Mouse (Mus musculus): ENCODE measurements at regions not wholly inside any gene's neighbourhood (a gene's known extent, or its start where the extent isn't known, plus 50 kb on each side); places are given as distances from the start of the nearest gene placed in this dataset.

- Histone ChIP-seq H3K27me3 (ENCODE audit: control insufficient read depth, insufficient read depth, low read length) (no peaks in the 10 kb centered on the region), H3K36me3 (ENCODE audit: control insufficient read depth, insufficient read depth, low read length) (no peaks in the 10 kb centered on the region), H3K4me2 (no peak overlapping the region), H3K9ac (ENCODE audit: low read depth, low read length) (no peak overlapping the region), H3K4me1 (ENCODE audit: control insufficient read depth, insufficient read depth, low read length) (peaks cover 22% of the 10 kb centered on the region), H3K4me3 (ENCODE audit: low read depth, low read length) (no peak overlapping the region), H3K27ac (ENCODE audit: low read depth, low read length) (no peak overlapping the region), H3K9me3 (replicated peaks; ENCODE audit: control insufficient read depth, low read length) (no peaks in the 10 kb centered on the region)
- 32% methylated on average over 2 of the region's 2 CpGs for WGBS (ENCODE audit: insufficient replicate concordance)
- ATAC-seq (replicated peaks; ENCODE audit: insufficient number of reproducible peaks, low FRiP score, low TSS enrichment): no peak
Measured at GRCm38 (mm10) chr14:114955572-114955971, 136.4 kb upstream of the Gpc5 start.

- no peaks in the 10 kb centered on the region for H3K9me3 ChIP-seq (replicated peaks; ENCODE audit: control insufficient read depth, low read length)
- WGBS (ENCODE audit: insufficient replicate concordance): 7% methylated on average over 5 of the region's 5 CpGs
- H3K36me3 ChIP-seq (ENCODE audit: control insufficient read depth, insufficient read depth, low read length): no peaks in the 10 kb centered on the region
- peaks cover 10% of the 10 kb centered on the region; the same call in 1 of the 2 replicates for H3K4me1 ChIP-seq (ENCODE audit: control insufficient read depth, insufficient read depth, low read length)
- peak overlapping the region; percentile 3; the same call in 1 of the 2 replicates for H3K4me2 ChIP-seq
- no peak for ATAC-seq (replicated peaks; ENCODE audit: insufficient number of reproducible peaks, low FRiP score, low TSS enrichment)
- H3K27me3 ChIP-seq (ENCODE audit: control insufficient read depth, insufficient read depth, low read length): no peaks in the 10 kb centered on the region
- no peak overlapping the region for H3K4me3 ChIP-seq (ENCODE audit: low read depth, low read length)
- H3K27ac ChIP-seq (ENCODE audit: low read depth, low read length): no peak overlapping the region
- H3K9ac ChIP-seq (ENCODE audit: low read depth, low read length): no peak overlapping the region
Measured at GRCm38 (mm10) chr14:114960273-114960672, 131.7 kb upstream of the Gpc5 start.

- Histone ChIP-seq H3K9ac (ENCODE audit: low read depth, low read length) (no peak overlapping the region), H3K4me2 (no peak overlapping the region), H3K27ac (ENCODE audit: low read depth, low read length) (no peak overlapping the region), H3K4me3 (ENCODE audit: low read depth, low read length) (no peak overlapping the region), H3K4me1 (ENCODE audit: control insufficient read depth, insufficient read depth, low read length) (no peaks in the 10 kb centered on the region), H3K27me3 (ENCODE audit: control insufficient read depth, insufficient read depth, low read length) (no peaks in the 10 kb centered on the region), H3K9me3 (replicated peaks; ENCODE audit: control insufficient read depth, low read length) (no peaks in the 10 kb centered on the region), H3K36me3 (ENCODE audit: control insufficient read depth, insufficient read depth, low read length) (no peaks in the 10 kb centered on the region)
- ATAC-seq (replicated peaks; ENCODE audit: insufficient number of reproducible peaks, low FRiP score, low TSS enrichment): no peak
- WGBS (ENCODE audit: insufficient replicate concordance): 81% methylated on average over 3 of the region's 3 CpGs
Measured at GRCm38 (mm10) chr14:114965941-114966340, 126.1 kb upstream of the Gpc5 start.

GRCm38 (mm10) chr14:114969020-114969419, 123.0 kb upstream of the Gpc5 start:
- H3K9ac ChIP-seq (ENCODE audit: low read depth, low read length): no peak overlapping the region
- no peaks in the 10 kb centered on the region for H3K36me3 ChIP-seq (ENCODE audit: control insufficient read depth, insufficient read depth, low read length)
- no peaks in the 10 kb centered on the region for H3K27me3 ChIP-seq (ENCODE audit: control insufficient read depth, insufficient read depth, low read length)
- H3K27ac ChIP-seq (ENCODE audit: low read depth, low read length): no peak overlapping the region
- ATAC-seq (replicated peaks; ENCODE audit: insufficient number of reproducible peaks, low FRiP score, low TSS enrichment): no peak
- H3K9me3 ChIP-seq (replicated peaks; ENCODE audit: control insufficient read depth, low read length): no peaks in the 10 kb centered on the region
- H3K4me2 ChIP-seq: no peak overlapping the region
- WGBS (ENCODE audit: insufficient replicate concordance): 88% methylated on average over 3 of the region's 3 CpGs
- H3K4me3 ChIP-seq (ENCODE audit: low read depth, low read length): no peak overlapping the region
- H3K4me1 ChIP-seq (ENCODE audit: control insufficient read depth, insufficient read depth, low read length): no peaks in the 10 kb centered on the region

GRCm38 (mm10) chr14:114981120-114981519, 110.9 kb upstream of the Gpc5 start:
- 78% methylated on average over 3 of the region's 3 CpGs for WGBS (ENCODE audit: insufficient replicate concordance)
- H3K4me3 ChIP-seq (ENCODE audit: low read depth, low read length): no peak overlapping the region
- ATAC-seq (replicated peaks; ENCODE audit: insufficient number of reproducible peaks, low FRiP score, low TSS enrichment): no peak
- no peaks in the 10 kb centered on the region for H3K27me3 ChIP-seq (ENCODE audit: control insufficient read depth, insufficient read depth, low read length)
- H3K9ac ChIP-seq (ENCODE audit: low read depth, low read length): no peak overlapping the region
- no peak overlapping the region for H3K4me2 ChIP-seq
- H3K9me3 ChIP-seq (replicated peaks; ENCODE audit: control insufficient read depth, low read length): no peaks in the 10 kb centered on the region
- H3K36me3 ChIP-seq (ENCODE audit: control insufficient read depth, insufficient read depth, low read length): no peaks in the 10 kb centered on the region
- H3K27ac ChIP-seq (ENCODE audit: low read depth, low read length): no peak overlapping the region
- H3K4me1 ChIP-seq (ENCODE audit: control insufficient read depth, insufficient read depth, low read length): no peaks in the 10 kb centered on the region

GRCm38 (mm10) chr14:115003223-115003622, 88.8 kb upstream of the Gpc5 start:
- H3K27ac ChIP-seq (ENCODE audit: low read depth, low read length): no peak overlapping the region
- H3K27me3 ChIP-seq (ENCODE audit: control insufficient read depth, insufficient read depth, low read length): no peaks in the 10 kb centered on the region
- 68% methylated on average over 2 of the region's 2 CpGs for WGBS (ENCODE audit: insufficient replicate concordance)
- H3K4me2 ChIP-seq: no peak overlapping the region
- no peak overlapping the region for H3K4me3 ChIP-seq (ENCODE audit: low read depth, low read length)
- H3K9ac ChIP-seq (ENCODE audit: low read depth, low read length): no peak overlapping the region
- ATAC-seq (replicated peaks; ENCODE audit: insufficient number of reproducible peaks, low FRiP score, low TSS enrichment): no peak
- no peaks in the 10 kb centered on the region for H3K4me1 ChIP-seq (ENCODE audit: control insufficient read depth, insufficient read depth, low read length)
- no peaks in the 10 kb centered on the region for H3K9me3 ChIP-seq (replicated peaks; ENCODE audit: control insufficient read depth, low read length)
- no peaks in the 10 kb centered on the region for H3K36me3 ChIP-seq (ENCODE audit: control insufficient read depth, insufficient read depth, low read length)

GRCm38 (mm10) chr14:115004733-115005405, 87.1 kb upstream of the Gpc5 start:
- 62% methylated on average over 6 of the region's 6 CpGs for WGBS (ENCODE audit: insufficient replicate concordance)
- ATAC-seq (replicated peaks; ENCODE audit: insufficient number of reproducible peaks, low FRiP score, low TSS enrichment): no peak
- Histone ChIP-seq H3K4me3 (ENCODE audit: low read depth, low read length) (no peak overlapping the region), H3K4me1 (ENCODE audit: control insufficient read depth, insufficient read depth, low read length) (no peaks in the 10 kb centered on the region), H3K27me3 (ENCODE audit: control insufficient read depth, insufficient read depth, low read length) (no peaks in the 10 kb centered on the region), H3K4me2 (no peak overlapping the region), H3K27ac (ENCODE audit: low read depth, low read length) (no peak overlapping the region), H3K36me3 (ENCODE audit: control insufficient read depth, insufficient read depth, low read length) (no peaks in the 10 kb centered on the region), H3K9me3 (replicated peaks; ENCODE audit: control insufficient read depth, low read length) (no peaks in the 10 kb centered on the region), H3K9ac (ENCODE audit: low read depth, low read length) (no peak overlapping the region)

- H3K4me3 ChIP-seq (ENCODE audit: low read depth, low read length): no peak overlapping the region
- H3K36me3 ChIP-seq (ENCODE audit: control insufficient read depth, insufficient read depth, low read length): no peaks in the 10 kb centered on the region
- H3K9me3 ChIP-seq (replicated peaks; ENCODE audit: control insufficient read depth, low read length): no peaks in the 10 kb centered on the region
- H3K27me3 ChIP-seq (ENCODE audit: control insufficient read depth, insufficient read depth, low read length): no peaks in the 10 kb centered on the region
- 81% methylated on average over 3 of the region's 3 CpGs for WGBS (ENCODE audit: insufficient replicate concordance)
- no peak for ATAC-seq (replicated peaks; ENCODE audit: insufficient number of reproducible peaks, low FRiP score, low TSS enrichment)
- no peak overlapping the region for H3K4me2 ChIP-seq
- H3K27ac ChIP-seq (ENCODE audit: low read depth, low read length): no peak overlapping the region
- no peaks in the 10 kb centered on the region for H3K4me1 ChIP-seq (ENCODE audit: control insufficient read depth, insufficient read depth, low read length)
- H3K9ac ChIP-seq (ENCODE audit: low read depth, low read length): no peak overlapping the region
Measured at GRCm38 (mm10) chr14:115010877-115011276, 81.1 kb upstream of the Gpc5 start.

- H3K27ac ChIP-seq (ENCODE audit: low read depth, low read length): no peak overlapping the region
- ATAC-seq (replicated peaks; ENCODE audit: insufficient number of reproducible peaks, low FRiP score, low TSS enrichment): no peak
- H3K9ac ChIP-seq (ENCODE audit: low read depth, low read length): no peak overlapping the region
- no peaks in the 10 kb centered on the region for H3K4me1 ChIP-seq (ENCODE audit: control insufficient read depth, insufficient read depth, low read length)
- no peak overlapping the region for H3K4me3 ChIP-seq (ENCODE audit: low read depth, low read length)
- no peak overlapping the region for H3K4me2 ChIP-seq
- no peaks in the 10 kb centered on the region for H3K27me3 ChIP-seq (ENCODE audit: control insufficient read depth, insufficient read depth, low read length)
- H3K9me3 ChIP-seq (replicated peaks; ENCODE audit: control insufficient read depth, low read length): no peaks in the 10 kb centered on the region
- 46% methylated on average over 5 of the region's 5 CpGs for WGBS (ENCODE audit: insufficient replicate concordance)
- H3K36me3 ChIP-seq (ENCODE audit: control insufficient read depth, insufficient read depth, low read length): no peaks in the 10 kb centered on the region
Measured at GRCm38 (mm10) chr14:115015299-115015698, 76.7 kb upstream of the Gpc5 start.

Data from heart, embryonic 11.5 days (tissue).